Mouse (Mus musculus): ENCODE measurements around the gene Ppp1r11. TPM values are rescaled to one million over a fixed set of nuclear protein-coding genes. Genes with fewer than 3 reads are reported as not detected.
A peak's percentile ranks its signal among the peaks of the same experiment; 100 is the strongest.
"Not testable (repeated sequence)": the region's sequence is repeated elsewhere in the genome, so short reads cannot be mapped to it uniquely, and the experiment has no call there.

The Ppp1r11 gene
- 118 and 130 TPM in 2 replicates for polyA plus RNA-seq (2015; fragmentation: Nextera tagmentation; extraction: Ambion mirVana)

DNA sequence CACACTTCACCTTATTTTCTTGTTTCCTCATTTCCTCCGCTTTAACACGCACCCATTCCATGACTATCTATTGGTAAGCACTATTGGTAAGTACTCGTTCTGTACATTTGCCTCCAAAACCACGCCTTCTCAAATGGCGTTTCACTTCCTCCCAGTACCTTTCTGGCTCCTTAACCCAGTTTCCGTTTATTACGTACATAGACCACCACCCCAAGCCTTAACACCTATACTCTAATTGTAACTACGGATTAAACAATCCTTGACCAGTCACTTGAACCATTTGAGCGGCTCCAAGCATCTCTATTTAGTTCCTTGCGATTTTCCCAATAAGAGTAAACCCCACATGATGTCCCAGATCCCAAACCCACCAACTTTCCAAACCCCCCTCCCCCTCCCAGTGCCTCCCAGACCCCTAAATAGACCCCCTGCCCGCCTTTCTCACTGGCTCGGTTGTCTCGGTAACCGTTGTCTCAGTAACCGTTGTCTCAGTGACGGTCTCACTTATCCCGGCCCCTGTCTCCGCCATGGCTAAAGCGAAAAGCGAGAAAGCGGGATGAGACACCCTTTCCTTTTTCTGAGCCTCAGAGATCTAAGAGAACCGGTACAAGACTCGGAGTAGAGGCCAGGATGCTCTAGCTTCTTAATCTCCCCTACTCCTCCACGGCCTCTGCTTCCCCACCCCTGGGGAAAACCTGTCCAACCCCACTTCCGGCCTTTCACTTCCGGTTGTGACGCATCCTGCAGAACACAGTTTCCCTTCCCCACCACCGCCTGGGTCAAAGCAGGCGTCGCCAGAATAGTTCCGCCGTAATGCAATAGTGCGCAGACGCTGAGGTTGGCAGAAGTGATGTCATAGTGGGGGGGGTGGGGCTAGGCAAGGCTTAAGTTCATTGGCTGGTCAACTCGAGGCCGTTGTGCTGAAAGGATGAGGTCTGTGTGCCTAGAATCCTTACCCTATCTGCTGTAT is at the start of gene Ppp1r11:
Gene Ppp1r11, minus strand, starts transcription at position 761 of the 967 bp plus-strand sequence.
- Histone ChIP-seq H3K4me3 (peak within 1 kb of the TSS; percentile 74), H3K27me3 (peaks cover 17% of the 10 kb centered on the region), H3K4me2 (peak within 1 kb of the TSS; percentile 80), H3K9me3 (no peaks in the 10 kb centered on the region), H3K27ac (peak within 1 kb of the TSS; percentile 71; the same call in 1 of the 2 replicates), H3K9ac (peak within 1 kb of the TSS; percentile 80), H3K36me3 (peaks cover 30% of the 10 kb centered on the region), H3K4me1 (peaks cover 21% of the 10 kb centered on the region)
- ATAC-seq (ENCODE audit: insufficient number of reproducible peaks, insufficient read depth, low FRiP score, low TSS enrichment, low read depth) = peak; percentile 97
- 3% methylated on average over 36 of the region's 36 CpGs for WGBS

DNA sequence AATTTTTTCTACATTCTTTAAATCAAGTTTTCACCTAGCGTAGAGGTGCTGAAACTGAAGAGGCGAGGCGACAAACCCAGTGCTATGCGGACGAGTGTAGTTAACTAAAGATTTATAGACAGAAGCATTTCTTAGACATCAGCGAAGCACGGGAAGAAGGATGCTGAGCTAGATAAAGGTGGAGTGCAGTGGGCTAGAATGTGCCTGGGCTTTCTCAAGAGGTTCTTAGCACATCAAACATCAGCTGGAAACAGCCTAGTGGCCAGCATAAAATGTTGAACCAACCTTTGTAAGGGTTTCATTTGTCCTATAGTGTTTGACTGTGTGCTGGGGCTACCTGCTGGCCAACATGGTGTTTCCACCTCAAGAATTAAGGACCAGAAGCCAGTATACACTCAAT is 49.3 kb upstream of the Ppp1r11 start, which contains the start of gene Zfp57:
Gene Zfp57, plus strand, starts transcription at position 301 of the 400 bp plus-strand sequence.
- H3K4me3 ChIP-seq = peak within 1 kb of the TSS; percentile 81; the same call in 1 of the 2 replicates
- 0 out of 2 replicates have a peak within 1 kb of the TSS, but pooled peaks have one; percentile 4 for H3K9ac ChIP-seq
- peak within 1 kb of the TSS; percentile 72 for H3K4me2 ChIP-seq
- no peaks in the 10 kb centered on the region for H3K9me3 ChIP-seq
- peaks cover 7% of the 10 kb centered on the region; the same call in 1 of the 2 replicates for H3K36me3 ChIP-seq
- no peak within 1 kb of the TSS for H3K27ac ChIP-seq
- 95% methylated on average over 7 of the region's 7 CpGs for WGBS
- no peak for ATAC-seq (ENCODE audit: insufficient number of reproducible peaks, insufficient read depth, low FRiP score, low TSS enrichment, low read depth)
- H3K4me1 ChIP-seq = peaks cover 9% of the 10 kb centered on the region
- no peaks in the 10 kb centered on the region for H3K27me3 ChIP-seq

DNA sequence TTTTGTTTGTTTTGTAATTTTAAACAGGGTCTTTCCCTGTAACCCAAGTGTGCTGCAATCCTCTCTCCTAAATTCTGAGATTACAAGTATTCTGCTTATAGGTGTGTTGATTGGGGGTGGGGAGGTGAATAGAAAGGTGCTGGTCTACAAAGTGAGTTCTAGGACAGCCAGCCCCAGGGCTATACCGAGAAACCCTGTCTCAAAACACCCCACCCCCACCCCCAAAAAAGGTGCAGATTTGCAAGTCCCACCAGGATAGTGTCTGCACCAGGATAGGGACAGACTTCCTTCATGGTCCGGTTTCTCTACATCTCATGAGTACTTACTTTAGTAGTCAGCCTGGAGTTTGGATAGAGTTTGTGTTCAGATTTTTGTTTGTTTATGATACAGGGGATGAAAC is 46.9 kb upstream of the Ppp1r11 start:
- H3K36me3 ChIP-seq = no peaks in the 10 kb centered on the region
- no peaks in the 10 kb centered on the region for H3K9me3 ChIP-seq
- WGBS = 63% methylated on average over 2 of the region's 2 CpGs
- H3K4me2 ChIP-seq = no peak overlapping the region
- H3K9ac ChIP-seq = no peak overlapping the region
- ATAC-seq (ENCODE audit: insufficient number of reproducible peaks, insufficient read depth, low FRiP score, low TSS enrichment, low read depth) = no peak
- no peaks in the 10 kb centered on the region for H3K27me3 ChIP-seq
- H3K4me1 ChIP-seq = peaks cover 4% of the 10 kb centered on the region
- H3K27ac ChIP-seq = no peak overlapping the region
- H3K4me3 ChIP-seq = no peak overlapping the region

DNA sequence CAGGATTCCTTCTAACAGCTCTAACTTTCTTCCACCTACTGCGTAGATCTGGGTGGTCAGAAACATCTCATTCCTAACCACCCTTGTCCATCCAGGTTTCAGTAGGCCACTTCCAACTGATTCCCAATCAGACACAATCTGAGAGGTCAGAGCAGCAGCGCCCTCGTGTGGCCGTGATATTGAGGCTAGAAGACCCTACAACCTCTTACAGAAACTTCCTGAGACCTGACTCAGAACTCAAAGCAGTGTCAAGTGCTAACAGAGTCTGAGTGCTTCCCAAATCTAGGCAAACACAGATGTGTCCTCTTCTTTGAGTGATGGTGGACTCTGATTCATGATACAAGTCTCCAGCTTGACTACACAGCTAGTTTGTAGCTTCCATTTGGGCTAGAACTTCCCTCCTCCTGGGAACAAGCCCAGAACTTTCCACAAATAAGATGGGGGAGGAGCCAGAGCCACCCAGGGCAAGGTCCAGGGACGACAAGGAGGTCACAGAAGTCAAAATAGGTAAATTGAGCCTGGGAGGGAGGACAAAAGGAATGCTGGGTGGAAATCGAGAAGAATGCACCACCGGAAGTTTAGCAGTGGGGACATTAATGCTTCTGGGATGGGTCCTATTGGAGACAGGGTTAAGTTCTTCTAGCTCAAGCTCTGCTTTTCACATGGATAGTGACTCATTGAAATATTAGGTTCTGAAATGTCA is 45.6 kb upstream of the Ppp1r11 start:
- Histone ChIP-seq H3K36me3 (no peaks in the 10 kb centered on the region), H3K4me1 (no peaks in the 10 kb centered on the region), H3K27ac (no peak overlapping the region), H3K4me2 (no peak overlapping the region), H3K9me3 (no peaks in the 10 kb centered on the region), H3K9ac (no peak overlapping the region), H3K27me3 (no peaks in the 10 kb centered on the region), H3K4me3 (no peak overlapping the region)
- 24% methylated on average over 7 of the region's 7 CpGs for WGBS
- ATAC-seq (ENCODE audit: insufficient number of reproducible peaks, insufficient read depth, low FRiP score, low TSS enrichment, low read depth) = no peak

DNA sequence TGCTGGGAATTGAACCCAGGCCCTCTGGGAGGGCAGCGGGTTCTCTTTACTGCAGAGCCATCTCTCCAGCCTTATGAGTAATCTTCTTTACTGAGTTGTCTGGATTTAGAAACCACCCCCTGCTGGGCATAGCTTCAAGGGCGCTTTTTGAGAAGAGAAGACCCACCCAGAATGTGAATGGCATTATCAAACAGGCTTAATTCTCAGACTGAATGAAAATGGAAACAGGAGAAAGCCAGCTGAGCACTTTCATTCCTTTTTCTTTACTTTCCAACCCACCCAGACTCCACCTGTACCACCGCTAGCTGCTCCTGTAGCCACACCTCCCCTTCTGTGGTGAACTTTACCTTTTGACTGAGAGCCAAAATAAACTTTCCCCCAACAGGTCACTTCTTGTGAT is 43.9 kb upstream of the Ppp1r11 start:
- H3K9me3 ChIP-seq = no peaks in the 10 kb centered on the region
- H3K4me1 ChIP-seq = no peaks in the 10 kb centered on the region
- H3K4me3 ChIP-seq = no peak overlapping the region
- H3K27ac ChIP-seq = no peak overlapping the region
- no peaks in the 10 kb centered on the region for H3K27me3 ChIP-seq
- whole genome bisulfite sequencing = 56% methylated on average over 3 of the region's 3 CpGs
- ATAC-seq (ENCODE audit: insufficient number of reproducible peaks, insufficient read depth, low FRiP score, low TSS enrichment, low read depth) = no peak
- H3K36me3 ChIP-seq = no peaks in the 10 kb centered on the region
- no peak overlapping the region for H3K9ac ChIP-seq
- no peak overlapping the region for H3K4me2 ChIP-seq

DNA sequence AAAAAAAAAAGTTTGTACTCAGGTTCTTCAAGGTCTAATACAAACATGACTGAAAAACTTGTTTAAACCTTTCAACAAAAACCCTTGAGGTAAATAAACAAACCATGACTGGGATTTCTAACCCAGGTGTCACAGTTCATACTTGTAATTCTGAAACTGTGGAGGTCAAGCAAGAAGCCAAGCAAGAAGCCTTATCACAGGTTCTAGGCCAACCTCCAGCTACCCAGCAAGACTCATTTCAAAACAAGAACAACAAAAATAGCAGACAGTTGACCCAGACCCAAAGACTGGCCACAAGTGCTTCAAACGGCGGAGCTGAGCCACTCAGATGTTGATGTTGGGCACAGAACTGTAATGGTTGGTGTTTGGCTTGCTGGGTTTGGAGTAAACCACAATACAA is 43.0 kb upstream of the Ppp1r11 start:
- H3K9ac ChIP-seq = no peak overlapping the region
- H3K27me3 ChIP-seq = peaks cover 5% of the 10 kb centered on the region
- no peak overlapping the region for H3K4me2 ChIP-seq
- no peak for ATAC-seq (ENCODE audit: insufficient number of reproducible peaks, insufficient read depth, low FRiP score, low TSS enrichment, low read depth)
- no peaks in the 10 kb centered on the region for H3K9me3 ChIP-seq
- H3K27ac ChIP-seq = no peak overlapping the region
- WGBS = 84% methylated on average over 2 of the region's 2 CpGs
- no peak overlapping the region for H3K4me3 ChIP-seq
- no peaks in the 10 kb centered on the region for H3K4me1 ChIP-seq
- no peaks in the 10 kb centered on the region for H3K36me3 ChIP-seq

DNA sequence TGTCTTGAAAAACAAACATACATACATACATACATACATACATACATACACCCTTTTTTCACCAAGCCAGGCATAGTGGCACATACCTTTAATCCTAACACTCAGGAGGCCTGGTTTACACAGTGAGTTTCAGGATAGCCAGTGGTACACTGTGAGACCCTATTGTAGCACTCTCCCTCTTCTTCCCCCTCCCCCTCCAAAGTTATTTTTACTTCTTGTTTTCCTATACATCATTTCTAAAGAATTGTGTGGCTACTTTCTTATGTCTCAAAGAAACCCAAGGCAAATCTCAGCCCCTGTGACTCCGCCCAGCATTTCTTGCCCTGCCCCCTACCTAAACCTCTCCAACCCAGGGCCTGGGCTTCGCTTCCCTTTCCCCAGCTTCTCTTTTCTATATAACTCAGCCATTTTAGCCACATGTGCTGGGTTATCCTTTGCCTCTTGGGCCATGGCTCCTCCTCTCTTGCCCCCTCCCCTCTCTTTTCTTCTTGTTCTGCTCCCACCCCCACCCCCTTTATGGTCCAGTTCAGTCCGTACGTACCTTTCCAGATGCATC is 42.3 kb upstream of the Ppp1r11 start:
- WGBS = 84% methylated on average over 4 of the region's 4 CpGs
- H3K4me1 ChIP-seq = no peaks in the 10 kb centered on the region; the same call in 1 of the 2 replicates
- ATAC-seq (ENCODE audit: insufficient number of reproducible peaks, insufficient read depth, low FRiP score, low TSS enrichment, low read depth) = no peak

DNA sequence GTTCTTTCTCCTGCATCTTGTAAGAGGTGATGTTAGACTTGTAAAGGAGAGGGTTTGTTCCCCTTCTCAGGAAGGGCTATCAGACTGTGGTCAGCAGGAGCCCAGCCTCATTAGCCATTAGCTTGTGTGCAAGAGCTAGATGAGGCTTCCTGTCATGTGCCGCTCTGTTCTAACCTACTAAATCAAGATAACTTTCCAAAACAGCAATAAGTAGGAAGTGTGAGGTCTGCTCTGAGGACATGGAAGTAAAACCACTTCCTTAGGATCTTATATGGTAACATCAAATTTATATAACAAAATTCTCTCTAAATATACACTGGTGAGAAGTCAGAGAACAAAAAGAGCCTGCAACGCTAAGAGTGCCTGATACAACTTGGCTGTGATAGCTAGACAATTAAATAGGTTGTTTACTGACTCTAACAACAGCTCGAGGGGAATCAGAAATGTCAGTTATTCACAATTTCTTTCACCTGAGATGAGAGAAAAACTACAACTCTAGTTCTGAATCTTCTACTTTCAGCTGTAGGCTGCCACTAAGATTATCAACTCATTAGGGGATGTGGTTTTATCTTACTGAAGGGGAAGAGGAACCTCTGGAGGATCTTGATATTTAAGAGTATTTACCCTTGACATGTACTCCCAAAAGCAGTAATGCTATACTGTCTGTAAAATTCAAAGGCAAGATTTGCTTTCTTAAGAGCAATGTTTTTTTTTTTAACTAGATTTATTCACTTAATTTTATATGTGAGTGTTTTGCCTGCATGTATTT is 41.0 kb upstream of the Ppp1r11 start:
- no peaks in the 10 kb centered on the region for H3K9me3 ChIP-seq
- ATAC-seq (ENCODE audit: insufficient number of reproducible peaks, insufficient read depth, low FRiP score, low TSS enrichment, low read depth) = no peak
- H3K4me2 ChIP-seq = no peak overlapping the region
- H3K36me3 ChIP-seq = no peaks in the 10 kb centered on the region
- whole genome bisulfite sequencing = 73% methylated on average over 3 of the region's 3 CpGs
- H3K4me1 ChIP-seq = peaks cover 5% of the 10 kb centered on the region; the same call in 1 of the 2 replicates
- H3K27me3 ChIP-seq = peaks cover 25% of the 10 kb centered on the region
- H3K27ac ChIP-seq = no peak overlapping the region
- H3K9ac ChIP-seq = no peak overlapping the region
- H3K4me3 ChIP-seq = no peak overlapping the region

More for the DNA sequence above, 42.3 kb upstream of the Ppp1r11 start:
- Histone ChIP-seq H3K4me3 (no peak overlapping the region), H3K27me3 (peaks cover 12% of the 10 kb centered on the region), H3K27ac (no peak overlapping the region), H3K9me3 (no peaks in the 10 kb centered on the region), H3K36me3 (no peaks in the 10 kb centered on the region), H3K4me2 (no peak overlapping the region), H3K9ac (no peak overlapping the region)

DNA sequence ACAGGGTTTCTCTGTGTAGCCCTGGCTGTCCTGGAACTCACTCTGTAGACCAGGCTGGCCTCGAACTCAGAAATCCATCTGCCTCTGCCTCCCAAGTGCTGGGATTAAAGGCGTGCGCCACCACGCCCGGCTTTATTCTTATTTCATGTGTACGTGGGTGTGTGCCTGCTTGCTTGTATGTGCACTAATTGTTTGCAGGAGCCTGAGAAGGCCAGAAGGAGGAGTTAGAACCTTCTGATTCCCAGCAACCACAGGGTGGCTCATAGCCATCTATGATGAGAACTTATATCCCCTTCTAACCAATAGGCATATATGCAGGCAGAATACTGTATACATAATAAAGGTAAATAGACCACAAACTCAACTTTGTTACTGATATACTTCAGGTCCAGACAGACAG is 39.1 kb upstream of the Ppp1r11 start:
- peaks cover 31% of the 10 kb centered on the region for H3K27me3 ChIP-seq
- ATAC-seq (ENCODE audit: insufficient number of reproducible peaks, insufficient read depth, low FRiP score, low TSS enrichment, low read depth); H3K36me3 ChIP-seq; H3K9me3 ChIP-seq; H3K4me3 ChIP-seq; H3K4me2 ChIP-seq; H3K9ac ChIP-seq; H3K4me1 ChIP-seq; H3K27ac ChIP-seq: not testable (repeated sequence)
- 88% methylated on average over 6 of the region's 6 CpGs for WGBS

DNA sequence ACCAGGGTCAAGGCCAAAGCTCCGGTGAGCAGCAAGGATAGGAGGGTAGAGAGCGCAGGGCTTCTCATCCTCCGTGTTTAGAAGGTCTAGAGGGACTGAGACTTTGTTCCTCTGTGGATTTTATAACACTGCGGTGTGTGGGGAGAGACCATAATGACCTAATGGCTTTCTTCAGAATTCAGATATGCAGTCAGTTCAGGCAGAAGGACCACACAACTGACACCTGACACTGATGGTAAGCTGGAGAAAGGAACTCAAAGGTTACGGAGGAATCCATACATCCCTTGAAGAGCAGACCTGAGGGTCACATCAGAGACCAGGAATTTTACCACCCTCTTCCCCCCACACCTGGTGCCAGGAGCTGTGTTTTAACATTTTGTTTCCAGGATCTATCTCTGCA is 37.9 kb upstream of the Ppp1r11 start, which contains the start of gene H2-M5:
Gene H2-M5, minus strand, starts transcription at position 101 of the 400 bp plus-strand sequence.
- 21% methylated on average over 5 of the region's 5 CpGs for WGBS
- peak within 1 kb of the TSS; percentile 27 for H3K4me3 ChIP-seq

More for the DNA sequence above, 37.9 kb upstream of the Ppp1r11 start, which contains the start of gene H2-M5:
- H3K4me2 ChIP-seq = peak within 1 kb of the TSS; percentile 43
- H3K27me3 ChIP-seq = peaks cover 31% of the 10 kb centered on the region
- peak within 1 kb of the TSS; percentile 27; the same call in 1 of the 2 replicates for H3K9ac ChIP-seq
- ATAC-seq (ENCODE audit: insufficient number of reproducible peaks, insufficient read depth, low FRiP score, low TSS enrichment, low read depth) = no peak
- H3K36me3 ChIP-seq = no peaks in the 10 kb centered on the region
- H3K4me1 ChIP-seq = peaks cover 5% of the 10 kb centered on the region; the same call in 1 of the 2 replicates
- no peaks in the 10 kb centered on the region for H3K9me3 ChIP-seq
- H3K27ac ChIP-seq = no peak within 1 kb of the TSS
